ENCODE assay signal across 16 mouse cellular contexts in genomic region chr2:155944685-155945084, GRCm38 (mm10). TPM values are rescaled to one million over a fixed set of nuclear protein-coding genes. Genes with fewer than 3 reads are reported as not detected.
DNase-seq lines count a peak whose midpoint lies in the region; ATAC-seq lines count a peak whose summit lies in the region.
"Had no signal": no experiment of that assay in that cellular context is flagged by ENCODE, and none has a peak within 500 bp of the region (broad histone marks: within the 10 kb centered on the region; RNA-seq: fewer than 3 reads in every experiment).

No protein-coding gene starts in this region.

- peaks cover 28% of the 10 kb centered on the region for H3K4me1 ChIP-seq in heart, embryonic 13.5 days
- peaks cover 11% of the 10 kb centered on the region for H3K4me1 ChIP-seq in midbrain, embryonic 16.5 days (ENCODE audit: control insufficient read depth, insufficient read depth, low read length)
- H3K4me1 ChIP-seq in midbrain, embryonic 11.5 days (ENCODE audit: control insufficient read depth, insufficient read depth, low read length) = peaks cover 7% of the 10 kb centered on the region
- H3K4me1 ChIP-seq in hindbrain, embryonic 15.5 days (replicated peaks) = peaks cover 18% of the 10 kb centered on the region
- peaks cover 19% of the 10 kb centered on the region for H3K4me1 ChIP-seq in stomach, embryonic 14.5 days (ENCODE audit: control insufficient read depth, insufficient read depth, low read length)

- H3K36me3 ChIP-seq in heart, embryonic 13.5 days = no peaks in the 10 kb centered on the region
- H3K36me3 ChIP-seq in midbrain, embryonic 16.5 days (ENCODE audit: control insufficient read depth, insufficient read depth, low read length) = no peaks in the 10 kb centered on the region
- H3K36me3 ChIP-seq in midbrain, embryonic 11.5 days (ENCODE audit: control insufficient read depth, insufficient read depth, low read length) = no peaks in the 10 kb centered on the region
- no peaks in the 10 kb centered on the region for H3K36me3 ChIP-seq in hindbrain, embryonic 15.5 days
- no peaks in the 10 kb centered on the region for H3K36me3 ChIP-seq in stomach, embryonic 14.5 days (ENCODE audit: control insufficient read depth, insufficient read depth, low read length)

- H3K27me3 ChIP-seq in heart, embryonic 13.5 days (replicated peaks) = peaks cover 30% of the 10 kb centered on the region
- H3K27me3 ChIP-seq in midbrain, embryonic 16.5 days (ENCODE audit: control insufficient read depth, insufficient read depth, low read depth, low read length) = no peaks in the 10 kb centered on the region
- no peaks in the 10 kb centered on the region for H3K27me3 ChIP-seq in midbrain, embryonic 11.5 days (ENCODE audit: control insufficient read depth, insufficient read depth, low read length)
- H3K27me3 ChIP-seq in hindbrain, embryonic 15.5 days = no peaks in the 10 kb centered on the region
- no peaks in the 10 kb centered on the region for H3K27me3 ChIP-seq in stomach, embryonic 14.5 days (ENCODE audit: control insufficient read depth, insufficient read depth, low read length)

- intact Hi-C loops in heart, postnatal 25 days (cut with DNase I) = no loop called here

- peak overlapping the region; percentile 54 for H3K4me2 ChIP-seq in heart, embryonic 13.5 days
- H3K4me2 ChIP-seq in midbrain, embryonic 16.5 days (ENCODE audit: low read length) = peak overlapping the region; percentile 15
- H3K4me2 ChIP-seq in midbrain, embryonic 11.5 days = no peak overlapping the region
- H3K4me2 ChIP-seq in hindbrain, embryonic 15.5 days = no peak overlapping the region
- H3K4me2 ChIP-seq in stomach, embryonic 14.5 days (replicated peaks; ENCODE audit: low read depth, low read length) = 0 out of 2 replicates have a peak overlapping the region, but pooled peaks have one; percentile 14

- DNase-seq in heart, postnatal 25 days (ENCODE audit: low spot score) = no peak
- no peak for DNase-seq in midbrain, embryonic 11.5 days (ENCODE audit: low spot score, missing footprints)
- DNase-seq in thymus, postnatal 36 days = no peak
- no peak for DNase-seq in adrenal gland, adult (ENCODE audit: inconsistent age in 2 of 2, low spot score in 1 of 2)
- DNase-seq: adrenal gland, postnatal 36 days; B cell, adult 2 months; cerebellum, postnatal 10 days; layer of hippocampus, postnatal 36 days; thymus, adult 2 months had no signal

- no peak overlapping the region for H3K27ac ChIP-seq in heart, embryonic 13.5 days (replicated peaks)
- H3K27ac ChIP-seq in midbrain, embryonic 16.5 days (ENCODE audit: low read length) = no peak overlapping the region
- H3K27ac ChIP-seq in midbrain, embryonic 11.5 days (ENCODE audit: low read depth, low read length) = no peak overlapping the region
- H3K27ac ChIP-seq in hindbrain, embryonic 15.5 days (replicated peaks) = 0 out of 2 replicates have a peak overlapping the region, but pooled peaks have one; percentile 23
- peak overlapping the region; percentile 55; the same call in 1 of the 2 replicates for H3K27ac ChIP-seq in stomach, embryonic 14.5 days (ENCODE audit: low read length)
- H3K27ac ChIP-seq: macrophage had no signal

- 78% methylated on average over 4 of the region's 4 CpGs for WGBS in heart, embryonic 13.5 days
- WGBS in midbrain, embryonic 16.5 days = 80% methylated on average over 4 of the region's 4 CpGs
- 80% methylated on average over 4 of the region's 4 CpGs for WGBS in midbrain, embryonic 11.5 days
- 83% methylated on average over 4 of the region's 4 CpGs for WGBS in hindbrain, embryonic 15.5 days
- WGBS in stomach, embryonic 14.5 days = 81% methylated on average over 4 of the region's 4 CpGs

- peak overlapping the region; percentile 20; the same call in 1 of the 2 replicates for H3K9ac ChIP-seq in heart, embryonic 13.5 days
- peak overlapping the region; percentile 23; the same call in 1 of the 2 replicates for H3K9ac ChIP-seq in midbrain, embryonic 16.5 days (ENCODE audit: low read depth, low read length)
- H3K9ac ChIP-seq in midbrain, embryonic 11.5 days (ENCODE audit: low read length) = no peak overlapping the region
- H3K9ac ChIP-seq in hindbrain, embryonic 15.5 days = no peak overlapping the region
- no peak overlapping the region for H3K9ac ChIP-seq in stomach, embryonic 14.5 days (replicated peaks; ENCODE audit: low read depth, low read length)

- peak overlapping the region; percentile 8; the same call in 1 of the 2 replicates for H3K4me3 ChIP-seq in heart, embryonic 13.5 days
- H3K4me3 ChIP-seq in midbrain, embryonic 16.5 days (ENCODE audit: low read depth, low read length) = no peak overlapping the region
- H3K4me3 ChIP-seq in midbrain, embryonic 11.5 days (ENCODE audit: low read depth, low read length) = no peak overlapping the region
- no peak overlapping the region for H3K4me3 ChIP-seq in hindbrain, embryonic 15.5 days
- 0 out of 2 replicates have a peak overlapping the region, but pooled peaks have one; percentile 2 for H3K4me3 ChIP-seq in stomach, embryonic 14.5 days (ENCODE audit: low read depth, low read length)
- H3K4me3 ChIP-seq: myocyte had no signal

- H3K9me3 ChIP-seq in heart, embryonic 13.5 days = no peaks in the 10 kb centered on the region
- H3K9me3 ChIP-seq in midbrain, embryonic 16.5 days (replicated peaks; ENCODE audit: control insufficient read depth, low read length, poor library complexity, severe bottlenecking) = no peaks in the 10 kb centered on the region
- H3K9me3 ChIP-seq in midbrain, embryonic 11.5 days (ENCODE audit: control insufficient read depth, low read length) = no peaks in the 10 kb centered on the region
- no peaks in the 10 kb centered on the region for H3K9me3 ChIP-seq in hindbrain, embryonic 15.5 days
- H3K9me3 ChIP-seq in stomach, embryonic 14.5 days (ENCODE audit: control insufficient read depth, low read depth, low read length) = no peaks in the 10 kb centered on the region

- ATAC-seq in heart, embryonic 13.5 days (ENCODE audit: extremely low read depth, insufficient number of reproducible peaks, low FRiP score, low TSS enrichment) = no peak
- no peak for ATAC-seq in midbrain, embryonic 16.5 days
- ATAC-seq in midbrain, embryonic 11.5 days (ENCODE audit: low FRiP score) = no peak
- no peak for ATAC-seq in hindbrain, embryonic 15.5 days (ENCODE audit: low FRiP score, low read depth)
- ATAC-seq in stomach, embryonic 14.5 days (ENCODE audit: insufficient number of reproducible peaks, insufficient read depth, low FRiP score, low read depth) = no peak
- ATAC-seq: inflammation-experienced regulatory T-cells, adult 6 months had no signal

RNA-seq across cellular contexts. Expression of gene Gdf5, which starts 0.5 kb away (rescaled TPM):
- polyA plus RNA-seq in heart, embryonic 13.5 days (2015; fragmentation: Nextera tagmentation; extraction: Ambion mirVana) = 0.37 and 0.64 TPM in 2 replicates
- total RNA-seq in heart, postnatal 25 days (2021) = not detected
- 0.95 and 1.8 TPM in 2 replicates for polyA plus RNA-seq in midbrain, embryonic 16.5 days (2015; fragmentation: Nextera tagmentation; extraction: Ambion mirVana)
- 0.05 and 0.15 TPM in 2 replicates for polyA plus RNA-seq in midbrain, embryonic 11.5 days (2014; fragmentation: Nextera tagmentation; extraction: Ambion mirVana)
- 1.8 and 2.8 TPM in 2 replicates for polyA plus RNA-seq in hindbrain, embryonic 15.5 days (2015; fragmentation: Nextera tagmentation; extraction: Ambion mirVana)
- polyA plus RNA-seq in stomach, embryonic 14.5 days (2014; fragmentation: Nextera tagmentation; extraction: Ambion mirVana) = 1.2 and 1.3 TPM in 2 replicates
- total RNA-seq: layer of hippocampus, postnatal 36 days had no signal
- polyA plus RNA-seq: inflammation-experienced regulatory T-cells, adult 6 months; macrophage had no signal

RNA-seq across cellular contexts. Expression of gene Gm15557, which starts 4.2 kb away (rescaled TPM):
- not detected in 2 replicates for polyA plus RNA-seq in heart, embryonic 13.5 days (2015; fragmentation: Nextera tagmentation; extraction: Ambion mirVana)
- not detected for total RNA-seq in heart, postnatal 25 days (2021)
- not detected in 2 replicates for polyA plus RNA-seq in midbrain, embryonic 16.5 days (2015; fragmentation: Nextera tagmentation; extraction: Ambion mirVana)
- polyA plus RNA-seq in midbrain, embryonic 11.5 days (2014; fragmentation: Nextera tagmentation; extraction: Ambion mirVana) = not detected in 2 replicates
- not detected in 2 replicates for polyA plus RNA-seq in hindbrain, embryonic 15.5 days (2015; fragmentation: Nextera tagmentation; extraction: Ambion mirVana)
- not detected in 2 replicates for polyA plus RNA-seq in stomach, embryonic 14.5 days (2014; fragmentation: Nextera tagmentation; extraction: Ambion mirVana)
- total RNA-seq: adrenal gland, postnatal 36 days; layer of hippocampus, postnatal 36 days had no signal
- polyA plus RNA-seq: inflammation-experienced regulatory T-cells, adult 6 months; macrophage; thymus, adult 2 months had no signal

RNA-seq across cellular contexts. Expression of gene Cep250, which starts 11.6 kb away (rescaled TPM):
- polyA plus RNA-seq in heart, embryonic 13.5 days (2015; fragmentation: Nextera tagmentation; extraction: Ambion mirVana) = 9.4 and 9.6 TPM in 2 replicates
- total RNA-seq in heart, postnatal 25 days (2021) = 1 to 10 TPM; 4.9 to 5.7 TPM
- 13.3 and 13.7 TPM in 2 replicates for polyA plus RNA-seq in midbrain, embryonic 16.5 days (2015; fragmentation: Nextera tagmentation; extraction: Ambion mirVana)
- polyA plus RNA-seq in midbrain, embryonic 11.5 days (2014; fragmentation: Nextera tagmentation; extraction: Ambion mirVana) = 13.2 and 13.8 TPM in 2 replicates
- 13.6 and 16.9 TPM in 2 replicates for polyA plus RNA-seq in hindbrain, embryonic 15.5 days (2015; fragmentation: Nextera tagmentation; extraction: Ambion mirVana)
- 22.6 and 27.8 TPM in 2 replicates for polyA plus RNA-seq in stomach, embryonic 14.5 days (2014; fragmentation: Nextera tagmentation; extraction: Ambion mirVana)

RNA-seq across cellular contexts. Expression of gene Uqcc1, which starts 14.6 kb away (rescaled TPM):
- 99.7 and 108 TPM in 2 replicates for polyA plus RNA-seq in heart, embryonic 13.5 days (2015; fragmentation: Nextera tagmentation; extraction: Ambion mirVana)
- total RNA-seq in heart, postnatal 25 days (2021) = 100 to 1,000 TPM; 248 to 268 TPM
- polyA plus RNA-seq in midbrain, embryonic 16.5 days (2015; fragmentation: Nextera tagmentation; extraction: Ambion mirVana) = 63.3 and 66.8 TPM in 2 replicates
- polyA plus RNA-seq in midbrain, embryonic 11.5 days (2014; fragmentation: Nextera tagmentation; extraction: Ambion mirVana) = 77.3 and 88.8 TPM in 2 replicates
- 64.2 and 65.0 TPM in 2 replicates for polyA plus RNA-seq in hindbrain, embryonic 15.5 days (2015; fragmentation: Nextera tagmentation; extraction: Ambion mirVana)
- polyA plus RNA-seq in stomach, embryonic 14.5 days (2014; fragmentation: Nextera tagmentation; extraction: Ambion mirVana) = 56.3 and 64.4 TPM in 2 replicates

Comparison
In these comparisons a context has a peak if more than half of its experiments do, and no peak if none do; other contexts are left out.
1. H3K4me2 ChIP-seq: peak in heart, embryonic 13.5 days (single experiment), midbrain, embryonic 16.5 days (single experiment) and stomach, embryonic 14.5 days (single experiment); none in midbrain, embryonic 11.5 days (single experiment) and hindbrain, embryonic 15.5 days (single experiment).
2. H3K9ac ChIP-seq: peak in heart, embryonic 13.5 days (single experiment) and midbrain, embryonic 16.5 days (single experiment); none in midbrain, embryonic 11.5 days (single experiment), hindbrain, embryonic 15.5 days (single experiment) and stomach, embryonic 14.5 days (single experiment).
3. H3K27ac ChIP-seq: peak in hindbrain, embryonic 15.5 days (single experiment) and stomach, embryonic 14.5 days (single experiment); none in heart, embryonic 13.5 days (single experiment), midbrain, embryonic 16.5 days (single experiment) and midbrain, embryonic 11.5 days (single experiment).
4. H3K4me3 ChIP-seq: peak in heart, embryonic 13.5 days (single experiment) and stomach, embryonic 14.5 days (single experiment); none in midbrain, embryonic 16.5 days (single experiment), midbrain, embryonic 11.5 days (single experiment) and hindbrain, embryonic 15.5 days (single experiment).